Mouse (Mus musculus) bone marrow macrophage, adult 2 months (primary cell): ENCODE data around the gene Cavin4.

Experiments used
- CTCF ChIP-seq: IDR thresholded peaks from 2 replicates; pipeline ENCODE4 v1.5.1; 2012; ENCODE audit warnings: low read depth, mild to moderate bottlenecking, low read length, moderate library complexity
- POLR2A ChIP-seq: IDR thresholded peaks from 2 replicates; pipeline ENCODE4 v1.6.1; 2012; ENCODE audit warnings: mild to moderate bottlenecking, low read depth, low read length, borderline replicate concordance

- no peak for TF ChIP-seq CTCF
- TF ChIP-seq POLR2A: no peak
These were observed 2.4 kb upstream of the Cavin4 start for GRCm38 (mm10) chr4:48660619-48661575.
